Mouse (Mus musculus): Measurements from ENCODE around the gene Zfp579. TPM values are rescaled to one million over a fixed set of nuclear protein-coding genes. Genes with fewer than 3 reads are reported as not detected.

The Zfp579 gene
- polyA plus RNA-seq, 1 experiment from 2014 or later, result 58.9 TPM

- 19% methylated on average over 15 of the region's 15 CpGs for WGBS
- H3K9me3 ChIP-seq, result no peaks in the 10 kb centered on the region
- H3K27me3 ChIP-seq, result no peaks in the 10 kb centered on the region
- H3K4me2 ChIP-seq (replicated peaks), result peak overlapping the region; percentile 47
- H3K36me3 ChIP-seq, result no peaks in the 10 kb centered on the region
- H3K9ac ChIP-seq (replicated peaks), result no peak overlapping the region
- peak overlapping the region; percentile 35 for H3K4me3 ChIP-seq
- no peak overlapping the region for H3K27ac ChIP-seq (replicated peaks)
- ATAC-seq (replicated peaks), result peak; percentile 79
- 0 out of 2 replicates have a peak, but pooled peaks cover 2% of the 10 kb centered on the region for H3K4me1 ChIP-seq
These were observed 52.6 kb downstream of the Zfp579 start for GRCm38 (mm10) chr7:4943223-4943815.

GRCm38 (mm10) chr7:4942673-4943072 is 53.3 kb downstream of the Zfp579 start:
- H3K9ac ChIP-seq (replicated peaks), result no peak overlapping the region
- H3K27me3 ChIP-seq, result no peaks in the 10 kb centered on the region
- no peak overlapping the region for H3K4me3 ChIP-seq
- 58% methylated on average over 5 of the region's 5 CpGs for WGBS
- H3K36me3 ChIP-seq, result no peaks in the 10 kb centered on the region
- ATAC-seq (replicated peaks), result no peak
- H3K9me3 ChIP-seq, result no peaks in the 10 kb centered on the region
- H3K27ac ChIP-seq (replicated peaks), result no peak overlapping the region
- H3K4me2 ChIP-seq (replicated peaks), result no peak overlapping the region
- H3K4me1 ChIP-seq, result 0 out of 2 replicates have a peak, but pooled peaks cover 2% of the 10 kb centered on the region

GRCm38 (mm10) chr7:4940068-4940479 is 55.9 kb downstream of the Zfp579 start:
- no peaks in the 10 kb centered on the region for H3K27me3 ChIP-seq
- no peak overlapping the region for H3K9ac ChIP-seq (replicated peaks)
- H3K36me3 ChIP-seq, result no peaks in the 10 kb centered on the region
- ATAC-seq (replicated peaks), result 0 out of 2 replicates have a peak, but pooled peaks have one; percentile 26
- no peak overlapping the region for H3K4me3 ChIP-seq
- no peak overlapping the region for H3K4me2 ChIP-seq (replicated peaks)
- 15% methylated on average over 9 of the region's 9 CpGs for WGBS
- H3K27ac ChIP-seq (replicated peaks), result no peak overlapping the region
- no peaks in the 10 kb centered on the region for H3K9me3 ChIP-seq
- H3K4me1 ChIP-seq, result 0 out of 2 replicates have a peak, but pooled peaks cover 2% of the 10 kb centered on the region

GRCm38 (mm10) chr7:4938456-4938855 is 57.5 kb downstream of the Zfp579 start:
- Histone ChIP-seq H3K4me1 (0 out of 2 replicates have a peak, but pooled peaks cover 2% of the 10 kb centered on the region), H3K9me3 (no peaks in the 10 kb centered on the region), H3K4me2 (replicated peaks) (no peak overlapping the region), H3K27me3 (no peaks in the 10 kb centered on the region), H3K9ac (replicated peaks) (no peak overlapping the region), H3K4me3 (no peak overlapping the region), H3K36me3 (no peaks in the 10 kb centered on the region), H3K27ac (replicated peaks) (no peak overlapping the region)
- no peak for ATAC-seq (replicated peaks)
- WGBS, result 37% methylated on average over 2 of the region's 2 CpGs

- no peaks in the 10 kb centered on the region for H3K9me3 ChIP-seq
- no peak overlapping the region for H3K4me3 ChIP-seq
- H3K9ac ChIP-seq (replicated peaks), result no peak overlapping the region
- H3K36me3 ChIP-seq, result no peaks in the 10 kb centered on the region
- H3K4me2 ChIP-seq (replicated peaks), result no peak overlapping the region
- WGBS, result 79% methylated on average over 11 of the region's 11 CpGs
- H3K4me1 ChIP-seq, result no peaks in the 10 kb centered on the region
- no peaks in the 10 kb centered on the region for H3K27me3 ChIP-seq
- H3K27ac ChIP-seq (replicated peaks), result no peak overlapping the region
- ATAC-seq (replicated peaks), result no peak
These were observed 58.6 kb downstream of the Zfp579 start for GRCm38 (mm10) chr7:4937392-4937791.

- Histone ChIP-seq H3K27me3 (no peaks in the 10 kb centered on the region), H3K27ac (replicated peaks) (no peak overlapping the region), H3K36me3 (no peaks in the 10 kb centered on the region), H3K4me3 (no peak overlapping the region), H3K9ac (replicated peaks) (no peak overlapping the region), H3K4me2 (replicated peaks) (no peak overlapping the region), H3K9me3 (no peaks in the 10 kb centered on the region), H3K4me1 (no peaks in the 10 kb centered on the region)
- ATAC-seq (replicated peaks), result no peak
- whole genome bisulfite sequencing, result 87% methylated on average over 10 of the region's 10 CpGs
These were observed 59.1 kb downstream of the Zfp579 start for GRCm38 (mm10) chr7:4936832-4937231.

GRCm38 (mm10) chr7:4934160-4934914 is 61.6 kb downstream of the Zfp579 start:
- no peaks in the 10 kb centered on the region for H3K27me3 ChIP-seq
- no peaks in the 10 kb centered on the region for H3K36me3 ChIP-seq
- ATAC-seq (replicated peaks), result no peak
- H3K4me3 ChIP-seq, result no peak overlapping the region
- no peak overlapping the region for H3K4me2 ChIP-seq (replicated peaks)
- WGBS, result 86% methylated on average over 4 of the region's 4 CpGs
- H3K9ac ChIP-seq (replicated peaks), result no peak overlapping the region
- H3K4me1 ChIP-seq, result no peaks in the 10 kb centered on the region
- H3K9me3 ChIP-seq, result no peaks in the 10 kb centered on the region
- no peak overlapping the region for H3K27ac ChIP-seq (replicated peaks)

Other genes with a start within 250 kb of the Zfp579 start
- 13.7 and 14.1 TPM in 2 replicates for gene Cox6b2, start 243.1 kb downstream of the Zfp579 start, polyA plus RNA-seq (2015; fragmentation: Nextera tagmentation; extraction: Ambion mirVana)
- gene Fam71e2, start 224.9 kb downstream of the Zfp579 start, polyA plus RNA-seq (2015; fragmentation: Nextera tagmentation; extraction: Ambion mirVana), result not detected in 2 replicates
- 0.56 and 1.2 TPM in 2 replicates for gene Il11, start 213.3 kb downstream of the Zfp579 start, polyA plus RNA-seq (2015; fragmentation: Nextera tagmentation; extraction: Ambion mirVana)
- gene Tmem190, start 213.2 kb downstream of the Zfp579 start, polyA plus RNA-seq (2015; fragmentation: Nextera tagmentation; extraction: Ambion mirVana), result not detected in 2 replicates
- gene Tmem238, start 206.5 kb downstream of the Zfp579 start, polyA plus RNA-seq (2015; fragmentation: Nextera tagmentation; extraction: Ambion mirVana), result 3.5 TPM in 2 replicates
- 224 and 256 TPM in 2 replicates for gene Rpl28, start 203.3 kb downstream of the Zfp579 start, polyA plus RNA-seq (2015; fragmentation: Nextera tagmentation; extraction: Ambion mirVana)
- gene Ube2s, start 183.6 kb downstream of the Zfp579 start, polyA plus RNA-seq (2015; fragmentation: Nextera tagmentation; extraction: Ambion mirVana), result 363 and 383 TPM in 2 replicates
- 8.8 and 10.7 TPM in 2 replicates for gene Shisa7, start 151.5 kb downstream of the Zfp579 start, polyA plus RNA-seq (2015; fragmentation: Nextera tagmentation; extraction: Ambion mirVana)
- 3.7 and 4.8 TPM in 2 replicates for gene Isoc2b, start 125.9 kb downstream of the Zfp579 start, polyA plus RNA-seq (2015; fragmentation: Nextera tagmentation; extraction: Ambion mirVana)
- gene Isoc2a, start 119.0 kb downstream of the Zfp579 start, polyA plus RNA-seq (2015; fragmentation: Nextera tagmentation; extraction: Ambion mirVana), result 0.65 and 0.76 TPM in 2 replicates
- 0.31 and 0.33 TPM in 2 replicates for gene Gm36210, start 89.6 kb downstream of the Zfp579 start, polyA plus RNA-seq (2015; fragmentation: Nextera tagmentation; extraction: Ambion mirVana)
- gene Zfp628, start 80.9 kb downstream of the Zfp579 start, polyA plus RNA-seq (2015; fragmentation: Nextera tagmentation; extraction: Ambion mirVana), result 4.0 and 4.2 TPM in 2 replicates
- gene Nat14, start 74.1 kb downstream of the Zfp579 start, polyA plus RNA-seq (2015; fragmentation: Nextera tagmentation; extraction: Ambion mirVana), result 35.2 and 39.3 TPM in 2 replicates
- gene Ssc5d, start 70.4 kb downstream of the Zfp579 start, polyA plus RNA-seq (2015; fragmentation: Nextera tagmentation; extraction: Ambion mirVana), result 0.24 and 0.32 TPM in 2 replicates
- gene Sbk2, start 31.8 kb downstream of the Zfp579 start, polyA plus RNA-seq (2015; fragmentation: Nextera tagmentation; extraction: Ambion mirVana), result not detected in 2 replicates
- gene Sbk3, start 25.0 kb downstream of the Zfp579 start, polyA plus RNA-seq (2015; fragmentation: Nextera tagmentation; extraction: Ambion mirVana), result 0.27 and 0.33 TPM in 2 replicates
- 11.6 and 12.5 TPM in 2 replicates for gene Zfp524, start 18.3 kb upstream of the Zfp579 start, polyA plus RNA-seq (2015; fragmentation: Nextera tagmentation; extraction: Ambion mirVana)
- gene Fiz1, start 18.5 kb upstream of the Zfp579 start, polyA plus RNA-seq (2015; fragmentation: Nextera tagmentation; extraction: Ambion mirVana), result 52.1 TPM in 2 replicates
- gene Gm44973, start 19.3 kb upstream of the Zfp579 start, polyA plus RNA-seq (2015; fragmentation: Nextera tagmentation; extraction: Ambion mirVana), result 0.89 TPM in 1 of 2 replicates, not detected in the other
- 6.1 and 6.5 TPM in 2 replicates for gene Zfp865, start 24.2 kb upstream of the Zfp579 start, polyA plus RNA-seq (2015; fragmentation: Nextera tagmentation; extraction: Ambion mirVana)
- 39.7 and 45.8 TPM in 2 replicates for gene Ccdc106, start 24.4 kb upstream of the Zfp579 start, polyA plus RNA-seq (2015; fragmentation: Nextera tagmentation; extraction: Ambion mirVana)
- not detected in 2 replicates for gene 4632433K11Rik, start 38.0 kb upstream of the Zfp579 start, polyA plus RNA-seq (2015; fragmentation: Nextera tagmentation; extraction: Ambion mirVana)
- 7.8 and 8.5 TPM in 2 replicates for gene Zfp784, start 42.3 kb upstream of the Zfp579 start, polyA plus RNA-seq (2015; fragmentation: Nextera tagmentation; extraction: Ambion mirVana)
- gene Zfp580, start 55.4 kb upstream of the Zfp579 start, polyA plus RNA-seq (2015; fragmentation: Nextera tagmentation; extraction: Ambion mirVana), result 53.0 and 54.1 TPM in 2 replicates
- 136 TPM in 2 replicates for gene U2af2, start 66.0 kb upstream of the Zfp579 start, polyA plus RNA-seq (2015; fragmentation: Nextera tagmentation; extraction: Ambion mirVana)
- gene Epn1, start 84.1 kb upstream of the Zfp579 start, polyA plus RNA-seq (2015; fragmentation: Nextera tagmentation; extraction: Ambion mirVana), result 94.5 and 96.9 TPM in 2 replicates
- 0.13 TPM in 1 of 2 replicates, not detected in the other for gene Rfpl4, start 120.8 kb upstream of the Zfp579 start, polyA plus RNA-seq (2015; fragmentation: Nextera tagmentation; extraction: Ambion mirVana)
- gene Rasl2-9, start 129.8 kb upstream of the Zfp579 start, polyA plus RNA-seq (2015; fragmentation: Nextera tagmentation; extraction: Ambion mirVana), result 0.19 TPM in 1 of 2 replicates, not detected in the other
- gene Vmn1r55, start 153.5 kb upstream of the Zfp579 start, polyA plus RNA-seq (2015; fragmentation: Nextera tagmentation; extraction: Ambion mirVana), result 0.01 TPM in 1 of 2 replicates, not detected in the other
- gene Vmn1r56, start 200.6 kb upstream of the Zfp579 start, polyA plus RNA-seq (2015; fragmentation: Nextera tagmentation; extraction: Ambion mirVana), result not detected in 2 replicates
- not detected in 2 replicates for gene Vmn1r57, start 222.3 kb upstream of the Zfp579 start, polyA plus RNA-seq (2015; fragmentation: Nextera tagmentation; extraction: Ambion mirVana)